Mouse (Mus musculus) heart, postnatal 10 days (tissue): ENCODE measurements around the gene Gpr137. TPM values are rescaled to one million over a fixed set of nuclear protein-coding genes. Genes with fewer than 3 reads are reported as not detected.
"Not testable (repeated sequence)": the region's sequence is repeated elsewhere in the genome, so short reads cannot be mapped to it uniquely, and the experiment has no call there.

Experiments used
- DNase-seq, 2 experiments: peaks; one replicate each; pipeline ENCODE4 v3.0.0; 2021
- intact Hi-C: fragments of 180-260 bp; cut with DNase I; formaldehyde crosslinking; loops from one replicate; pipeline ENCODE4 v1.15.1; 2025
- total RNA-seq, 2 experiments: library from RNA; stranded (reverse); gene quantifications; 2 replicates each; pipeline ENCODE4 v1.2.3; 2021

The Gpr137 gene
- 10 to 100 TPM; 28.8 to 32.4 TPM for total RNA-seq

DNA sequence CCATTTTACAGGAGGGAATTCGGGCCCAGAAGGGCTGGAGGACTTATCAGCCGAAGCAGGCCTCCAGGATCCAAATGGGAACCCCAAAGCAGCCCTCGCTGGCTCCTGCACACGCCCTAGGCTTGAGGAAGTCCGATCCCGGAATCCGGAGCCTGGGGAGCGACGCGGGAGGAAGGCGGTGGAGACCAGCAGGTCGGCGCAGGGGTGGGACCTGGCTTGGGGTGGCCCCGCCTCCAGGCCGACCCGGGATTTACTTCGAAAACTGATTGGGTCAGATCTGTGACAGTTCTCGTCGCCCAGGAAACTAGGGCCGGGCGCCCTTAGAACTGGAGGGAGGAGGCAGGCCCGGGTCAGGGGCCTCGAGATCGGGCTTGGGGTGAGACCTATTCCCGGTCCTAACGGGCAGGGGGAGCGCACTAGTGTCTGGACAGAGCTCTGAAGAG lies at the start of gene Gpr137:
Gpr137 (minus strand) TSS at position 232 of the 443 bp plus-strand sequence.
- intact Hi-C loops: loop anchor here (1.0 to 5.0 kb wide), 2 partner anchors 9 to 35 kb away; partner anchors contain the start of gene Plcb3
- peak; percentile 96 to 98 for DNase-seq

DNA sequence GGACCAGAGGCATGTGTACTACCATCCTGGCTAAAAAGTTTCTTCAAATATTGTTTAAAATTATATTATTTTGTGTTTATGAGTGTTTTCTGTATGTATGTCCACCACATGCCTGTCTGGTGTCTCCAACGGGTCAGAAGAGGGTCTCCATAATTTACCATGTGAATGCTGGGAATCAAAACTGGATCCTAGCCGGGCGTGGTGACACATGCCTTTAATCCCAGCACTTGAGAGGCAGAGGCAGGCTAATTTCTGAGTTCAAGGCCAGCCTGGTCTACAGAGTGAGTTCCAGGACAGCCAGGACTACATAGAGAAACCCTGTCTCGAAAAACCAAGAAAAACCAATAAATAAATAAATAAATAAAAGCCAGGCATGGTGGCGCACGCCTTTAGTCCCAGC lies 48.9 kb upstream of the Gpr137 start:
- intact Hi-C loops: not testable (repeated sequence)
- peak in 1 of 2 experiments; percentile 3 for DNase-seq

DNA sequence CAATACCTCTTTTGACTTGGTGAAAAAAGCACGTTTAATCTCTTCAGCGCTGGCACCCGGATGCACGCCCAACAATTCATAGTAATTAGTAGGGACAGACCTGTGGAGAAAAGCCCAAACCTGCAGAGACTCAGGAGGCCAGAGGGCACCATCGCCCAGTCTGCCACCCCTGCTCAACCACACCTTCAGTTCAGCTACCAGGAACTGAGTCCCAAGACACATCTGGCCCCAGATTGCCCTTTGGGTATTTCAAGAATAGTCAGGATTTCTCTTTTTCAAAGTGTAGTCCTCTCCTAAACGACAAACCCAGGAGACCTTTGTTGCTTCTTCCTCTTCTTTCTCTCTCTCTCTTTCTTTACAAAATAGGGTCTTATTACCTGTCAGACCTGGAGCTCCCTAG lies 48.4 kb upstream of the Gpr137 start:
- no peak for DNase-seq
- intact Hi-C loops: no loop called here

DNA sequence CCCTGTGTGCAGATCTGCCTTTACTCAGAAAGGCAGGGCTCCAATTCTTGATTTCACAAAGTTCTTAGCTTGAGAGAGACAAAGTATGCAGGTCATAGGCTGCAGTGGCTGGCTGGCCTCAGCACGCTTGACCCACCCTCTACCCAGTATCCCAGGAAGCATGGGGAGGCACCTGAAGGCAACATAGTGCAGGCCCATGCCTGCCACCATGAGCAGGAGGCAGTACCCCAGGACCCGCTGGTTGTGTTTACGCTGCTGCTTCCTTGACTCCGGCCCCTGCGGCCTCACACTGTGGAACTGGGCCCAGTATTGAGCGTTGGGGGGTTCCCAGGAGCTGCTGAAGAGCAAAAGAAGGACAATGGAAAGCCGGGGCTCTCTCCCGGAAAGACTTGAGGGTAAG lies 47.0 kb upstream of the Gpr137 start:
- DNase-seq: no peak

DNA sequence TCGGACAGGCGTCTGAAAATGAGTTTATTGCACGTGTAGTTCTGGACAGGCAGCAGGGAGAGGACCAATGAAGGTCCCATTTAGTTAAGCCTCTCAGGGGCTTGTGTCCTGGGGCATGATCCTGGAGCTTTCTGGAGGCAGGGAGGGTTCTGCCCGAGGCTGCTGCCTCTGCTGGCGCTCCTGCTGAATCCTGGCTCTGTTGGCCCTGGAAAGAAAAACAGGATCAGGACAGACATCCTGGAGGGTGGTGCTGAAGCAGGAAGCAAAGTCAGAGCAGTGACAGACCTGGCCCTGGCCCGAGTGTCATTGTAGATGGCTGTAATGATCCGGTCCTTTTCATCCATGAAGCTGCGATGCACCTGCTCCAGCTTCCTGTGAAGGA lies 45.6 kb upstream of the Gpr137 start:
- intact Hi-C loops: no loop called here
- DNase-seq: no peak

More for the DNA sequence above, 47.0 kb upstream of the Gpr137 start:
- intact Hi-C loops: no loop called here

DNA sequence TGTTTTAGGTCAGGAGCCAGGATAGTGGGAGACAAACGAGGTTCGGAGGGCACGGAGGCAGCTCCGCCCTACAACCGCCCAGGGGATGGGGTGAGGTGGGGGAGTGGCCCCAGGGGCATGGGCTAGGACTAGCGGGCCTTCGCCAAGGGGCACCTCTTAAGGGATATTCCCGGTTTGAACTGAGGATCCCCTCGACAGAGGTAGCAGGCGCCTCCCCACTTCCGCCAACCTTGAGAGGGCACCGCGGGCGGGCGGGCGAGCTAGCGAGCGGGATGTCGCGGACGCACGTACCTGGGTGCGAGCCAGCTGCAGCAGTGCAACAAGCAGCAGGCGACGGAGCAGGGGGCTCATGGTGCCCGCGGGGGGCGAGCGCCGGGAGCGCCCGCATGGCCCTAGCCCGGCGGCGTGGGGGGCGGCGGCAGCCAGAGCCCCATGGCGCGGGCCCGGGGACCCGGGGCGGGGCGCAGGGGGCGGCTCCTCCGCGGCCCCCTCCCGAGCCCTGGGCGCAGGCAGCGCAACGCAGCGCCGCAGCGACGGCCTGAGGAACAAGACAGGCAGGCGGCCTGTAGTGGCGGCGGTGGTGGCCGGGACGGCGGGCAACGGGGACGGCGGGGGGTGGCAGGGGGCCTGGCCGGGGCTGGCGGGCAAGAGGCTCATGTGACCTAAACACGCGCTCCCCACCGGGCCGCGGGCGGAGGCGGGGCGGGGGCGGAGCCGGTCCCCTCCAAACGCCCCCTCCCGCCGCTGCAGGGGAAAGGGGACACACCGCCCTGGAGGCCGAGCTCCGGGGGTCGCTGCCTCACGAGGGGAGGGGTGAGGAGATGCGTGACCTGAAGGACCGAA lies 45.0 kb upstream of the Gpr137 start, which contains the start of gene Vegfb:
Vegfb (minus strand) TSS at position 591 of the 843 bp plus-strand sequence.
- peak; percentile 78 to 80 for DNase-seq
- intact Hi-C loops: no loop called here

DNA sequence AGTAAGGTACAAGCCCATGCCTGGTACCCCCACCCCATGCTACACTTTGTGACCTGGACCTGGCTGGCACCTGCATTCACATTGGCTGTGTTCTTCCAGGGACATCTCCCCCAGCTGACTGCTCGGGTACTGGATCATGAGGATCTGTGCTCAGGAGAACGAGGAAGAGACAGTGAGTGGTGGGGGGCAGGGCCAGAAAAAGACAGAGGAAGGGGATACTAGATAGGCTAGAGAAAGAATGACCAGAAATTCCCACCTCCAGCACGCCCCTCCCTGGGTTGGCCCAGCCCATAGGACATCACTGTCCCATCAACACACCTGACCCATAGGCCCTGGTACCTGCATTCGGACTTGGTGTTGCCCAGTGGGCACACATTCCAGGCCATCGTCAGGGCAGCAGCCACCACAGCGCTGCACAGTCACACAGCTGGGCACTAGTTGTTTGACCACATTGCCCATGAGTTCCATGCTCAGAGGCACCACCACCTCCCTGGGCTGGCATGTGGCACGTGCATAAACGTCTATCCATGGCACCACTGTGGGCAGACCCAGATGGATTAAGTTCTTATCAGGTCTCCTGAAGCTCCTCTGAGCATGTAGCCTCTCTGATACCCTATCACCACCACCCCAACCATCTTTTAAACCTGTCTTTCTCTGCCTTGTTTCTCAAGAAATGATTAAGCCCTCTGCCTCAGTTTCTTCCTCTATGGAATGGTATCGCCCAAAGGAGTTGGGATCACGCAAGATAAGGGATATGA lies 43.9 kb upstream of the Gpr137 start:
- no peak for DNase-seq
- intact Hi-C loops: no loop called here

DNA sequence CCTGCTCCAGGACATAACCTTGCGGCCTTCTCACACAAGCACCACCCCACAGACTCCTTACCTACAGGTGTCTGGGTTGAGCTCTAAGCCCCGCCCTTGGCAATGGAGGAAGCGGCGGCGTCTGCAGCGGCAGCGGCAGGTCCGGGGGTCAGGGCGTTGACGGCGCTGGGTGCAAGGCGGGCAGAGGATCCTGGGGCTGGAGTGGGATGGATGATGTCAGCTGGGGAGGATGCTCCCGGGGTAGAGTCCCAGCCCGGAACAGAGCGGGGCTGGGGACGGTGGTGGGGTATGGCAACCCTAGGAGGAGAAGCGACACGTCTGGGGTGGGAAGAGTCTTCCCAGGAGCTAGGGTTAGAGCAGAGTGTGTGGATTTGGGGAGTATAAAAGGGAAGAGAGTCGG lies 43.0 kb upstream of the Gpr137 start:
- DNase-seq: no peak

DNA sequence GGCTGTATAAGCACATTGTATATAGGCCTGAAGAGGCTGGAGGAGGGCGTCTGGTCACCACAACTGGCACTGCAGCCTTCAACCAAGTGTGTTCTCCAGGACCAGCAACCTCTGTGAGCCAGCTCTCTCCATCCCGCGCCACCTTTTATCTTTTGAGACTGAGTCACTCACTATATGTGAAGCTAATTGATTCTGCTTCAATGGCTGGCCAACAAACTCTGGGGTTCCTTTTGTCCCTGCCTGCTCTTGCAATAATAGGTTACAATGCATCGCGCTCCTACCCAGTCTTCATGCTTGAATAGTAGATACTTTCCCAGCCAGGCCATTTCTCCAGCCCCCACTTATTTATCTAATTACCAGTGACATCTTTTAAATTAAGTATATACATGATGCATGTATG lies 41.3 kb upstream of the Gpr137 start:
- no peak for DNase-seq
- intact Hi-C loops: no loop called here

More for the DNA sequence above, 43.0 kb upstream of the Gpr137 start:
- intact Hi-C loops: no loop called here

DNA sequence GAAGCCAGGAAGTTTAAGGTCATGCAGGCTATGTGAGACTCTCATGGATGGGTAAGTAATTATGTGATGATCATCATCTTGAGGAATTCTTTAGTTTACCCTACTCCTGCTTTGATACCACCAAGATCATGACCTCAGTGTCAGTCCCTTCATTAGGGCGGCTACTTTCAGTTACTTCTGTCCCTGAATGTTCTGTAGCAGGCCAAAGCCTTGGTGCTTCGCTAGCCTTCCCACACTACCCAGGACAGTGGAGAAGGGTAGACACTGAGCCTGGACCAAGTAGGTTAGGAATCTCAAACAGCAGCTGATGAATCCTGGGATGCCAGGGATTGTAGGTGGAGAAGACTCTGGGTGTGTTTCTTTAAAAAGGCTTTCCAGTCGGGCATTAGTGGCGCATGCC lies 39.2 kb upstream of the Gpr137 start:
- intact Hi-C loops: no loop called here
- DNase-seq: no peak

DNA sequence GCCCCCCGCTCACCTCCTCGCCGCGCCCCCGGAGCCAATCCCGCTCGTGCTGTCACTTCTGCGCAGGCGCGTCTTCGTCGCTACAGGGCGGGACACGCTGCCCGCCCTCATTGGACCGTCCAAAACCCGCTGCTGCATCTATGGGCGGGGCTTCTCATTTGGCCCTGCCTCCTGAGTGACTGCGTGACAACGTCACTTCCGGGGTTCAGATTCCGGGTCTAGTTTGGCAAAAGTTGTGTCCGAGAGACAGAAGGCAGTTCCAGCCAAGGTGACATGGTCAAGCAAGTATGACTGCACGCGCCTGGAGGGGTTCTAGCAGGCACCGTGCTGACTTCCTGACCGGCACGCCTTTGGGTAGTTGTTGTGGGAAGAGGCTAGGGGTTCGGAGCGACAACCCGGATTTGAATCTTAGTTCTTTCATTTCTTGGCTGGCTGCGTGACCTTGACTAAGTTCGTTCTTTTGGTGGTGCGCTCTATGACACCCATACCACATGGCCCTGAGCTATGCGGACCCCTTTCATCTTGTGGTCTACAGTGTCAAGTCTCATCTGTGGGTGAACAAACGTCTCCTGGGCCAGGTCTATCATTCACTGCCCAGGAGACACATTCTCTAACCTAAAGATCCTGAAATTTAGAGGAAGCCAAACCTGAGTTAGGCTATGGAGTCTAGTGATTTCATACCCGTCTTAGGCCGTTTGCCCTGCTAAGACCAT lies 38.3 kb upstream of the Gpr137 start, which contains the start of gene Fkbp2:
Fkbp2 (minus strand) TSS at position 121 of the 713 bp plus-strand sequence.
- intact Hi-C loops: no loop called here
- DNase-seq: peak; percentile 99 to 100

DNA sequence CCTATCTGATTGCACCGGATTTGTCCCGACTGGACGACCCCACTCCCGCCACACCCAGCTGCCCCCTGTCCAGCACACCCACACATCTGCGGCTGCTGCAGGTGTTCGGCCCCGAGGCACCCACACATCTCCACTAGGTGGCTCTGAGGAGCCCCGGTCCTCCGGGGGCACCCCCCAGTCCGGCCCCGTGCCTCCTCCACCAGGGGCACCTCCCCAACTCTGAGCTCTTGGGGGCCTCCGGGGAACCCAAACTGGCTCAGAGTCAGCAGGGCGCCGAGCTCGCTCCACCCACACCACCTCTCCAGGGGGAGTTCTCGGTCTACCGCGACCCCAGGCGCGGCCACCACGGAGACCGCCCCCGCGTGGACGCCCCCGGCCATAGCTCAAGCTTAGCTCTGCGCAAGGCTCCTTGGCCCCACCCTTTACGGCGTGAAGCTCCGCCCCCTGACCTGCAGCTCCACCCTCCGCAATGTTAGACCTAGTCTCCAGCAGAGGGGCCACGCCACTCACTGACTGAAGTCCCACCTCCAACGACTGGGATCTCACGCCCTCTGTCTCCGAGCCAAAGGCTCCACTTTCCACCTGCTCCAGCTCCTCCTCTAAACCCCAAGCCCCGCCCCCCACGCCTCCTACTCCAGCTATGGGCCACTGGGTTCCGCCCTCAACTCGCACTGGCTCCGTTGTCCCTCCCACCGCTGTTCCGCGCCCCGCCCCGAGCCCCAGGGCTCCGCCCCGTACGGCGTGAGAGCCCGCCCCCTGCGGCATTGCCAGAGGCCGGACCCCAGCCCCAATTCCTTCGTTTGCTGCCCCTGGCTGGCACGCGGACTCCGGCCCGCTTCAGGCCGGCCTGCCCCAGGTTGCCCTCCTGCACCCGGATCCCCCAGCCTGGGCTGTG lies 37.5 kb upstream of the Gpr137 start:
- peak; percentile 100 for DNase-seq
- intact Hi-C loops: loop anchor here (2.0 to 5.0 kb wide), 3 partner anchors 37 to 55 kb away; partner anchors contain the start of genes Bad, Catsperz and Gpr137

DNA sequence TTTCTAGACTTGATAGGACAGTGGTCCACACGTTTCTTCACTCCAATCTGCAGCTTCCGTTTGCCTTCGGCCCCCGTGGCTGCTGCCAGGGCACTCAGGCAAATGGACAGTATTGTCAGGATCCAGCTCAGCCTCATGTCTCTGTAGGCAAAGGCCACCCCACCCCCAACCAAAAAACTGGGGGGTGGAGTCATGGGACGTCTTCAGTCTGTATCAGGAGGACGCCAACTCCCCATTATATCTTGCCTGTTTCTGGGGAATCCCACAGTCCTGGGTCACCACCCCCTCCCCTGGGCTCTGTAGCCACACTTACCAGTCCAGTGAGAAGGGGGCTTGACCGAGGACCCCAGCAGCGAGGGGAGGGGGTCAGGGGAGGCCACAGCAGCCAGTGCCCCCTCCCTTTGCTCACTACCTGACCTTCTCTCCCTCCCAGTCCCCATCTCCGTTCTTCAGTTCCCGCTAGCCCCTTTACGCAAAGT lies 36.8 kb upstream of the Gpr137 start:
- intact Hi-C loops: loop anchor here (2.0 to 5.0 kb wide), 3 partner anchors 37 to 54 kb away; partner anchors contain the start of genes Bad, Catsperz and Gpr137
- DNase-seq: peak; percentile 38 to 46

DNA sequence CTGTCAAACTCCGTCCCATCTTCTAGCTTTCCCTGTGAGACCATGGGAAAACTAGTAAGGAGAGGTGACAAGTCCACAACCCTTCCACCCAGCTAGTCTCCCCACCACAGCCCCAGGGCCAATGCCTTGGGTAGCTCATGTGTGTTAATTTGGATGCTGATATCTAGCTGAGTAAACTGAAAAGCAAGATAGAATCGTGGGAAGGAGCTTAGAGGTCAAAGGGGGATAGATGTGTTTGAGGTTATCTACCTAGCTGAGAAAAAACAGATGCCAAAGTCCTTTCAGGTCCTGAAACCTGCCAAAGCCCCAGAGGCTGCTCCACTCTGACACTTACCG lies 36.3 kb upstream of the Gpr137 start:
- intact Hi-C loops: loop anchor here (2.0 to 5.0 kb wide), 3 partner anchors 36 to 54 kb away; partner anchors contain the start of genes Bad, Catsperz and Gpr137

DNA sequence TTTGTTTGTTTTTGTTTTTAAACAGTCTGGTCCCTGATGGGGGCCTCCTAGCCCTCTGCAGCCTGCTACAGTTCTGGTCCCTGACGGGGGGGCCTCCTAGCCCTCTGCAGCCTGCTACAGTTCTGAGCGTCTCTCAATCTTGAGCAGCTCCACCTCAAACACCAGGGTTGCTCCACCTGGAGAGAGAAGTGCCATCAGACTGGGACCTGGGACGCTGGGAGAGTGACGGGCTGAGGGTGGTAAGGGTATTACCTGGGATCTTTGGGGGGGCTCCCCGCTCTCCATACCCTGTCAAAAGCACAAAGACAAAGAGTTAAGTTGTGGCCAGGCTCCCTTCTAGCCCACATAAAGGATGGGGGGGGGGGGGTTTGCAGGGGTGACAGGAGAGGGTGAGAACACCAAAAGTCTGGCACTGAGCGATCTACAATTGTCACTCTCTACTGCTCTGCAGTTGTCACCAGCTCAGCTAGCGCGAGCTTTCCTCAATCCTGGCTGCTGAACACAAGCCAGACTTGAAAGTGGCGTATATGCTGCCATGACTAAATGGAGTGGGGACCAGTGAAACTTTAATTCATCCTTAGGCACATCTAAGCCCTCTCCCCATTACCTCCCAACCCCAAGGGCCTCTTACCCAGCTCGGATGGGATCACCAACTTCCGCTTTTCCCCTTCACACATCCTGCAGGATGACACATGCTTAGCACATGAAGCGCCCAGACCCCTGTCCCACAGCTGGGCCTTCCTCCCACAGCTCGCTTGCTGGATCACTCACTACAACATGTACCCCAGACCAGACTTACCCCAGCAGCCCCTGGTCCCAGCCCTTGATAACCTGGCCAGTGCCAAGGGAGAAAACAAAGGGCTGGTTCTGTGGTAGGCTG lies 35.7 kb upstream of the Gpr137 start:
- no peak for DNase-seq
- intact Hi-C loops: loop anchor here (2.0 to 5.0 kb wide), 3 partner anchors 36 to 53 kb away; partner anchors contain the start of genes Bad, Catsperz and Gpr137

More for the DNA sequence above, 36.3 kb upstream of the Gpr137 start:
- no peak for DNase-seq

DNA sequence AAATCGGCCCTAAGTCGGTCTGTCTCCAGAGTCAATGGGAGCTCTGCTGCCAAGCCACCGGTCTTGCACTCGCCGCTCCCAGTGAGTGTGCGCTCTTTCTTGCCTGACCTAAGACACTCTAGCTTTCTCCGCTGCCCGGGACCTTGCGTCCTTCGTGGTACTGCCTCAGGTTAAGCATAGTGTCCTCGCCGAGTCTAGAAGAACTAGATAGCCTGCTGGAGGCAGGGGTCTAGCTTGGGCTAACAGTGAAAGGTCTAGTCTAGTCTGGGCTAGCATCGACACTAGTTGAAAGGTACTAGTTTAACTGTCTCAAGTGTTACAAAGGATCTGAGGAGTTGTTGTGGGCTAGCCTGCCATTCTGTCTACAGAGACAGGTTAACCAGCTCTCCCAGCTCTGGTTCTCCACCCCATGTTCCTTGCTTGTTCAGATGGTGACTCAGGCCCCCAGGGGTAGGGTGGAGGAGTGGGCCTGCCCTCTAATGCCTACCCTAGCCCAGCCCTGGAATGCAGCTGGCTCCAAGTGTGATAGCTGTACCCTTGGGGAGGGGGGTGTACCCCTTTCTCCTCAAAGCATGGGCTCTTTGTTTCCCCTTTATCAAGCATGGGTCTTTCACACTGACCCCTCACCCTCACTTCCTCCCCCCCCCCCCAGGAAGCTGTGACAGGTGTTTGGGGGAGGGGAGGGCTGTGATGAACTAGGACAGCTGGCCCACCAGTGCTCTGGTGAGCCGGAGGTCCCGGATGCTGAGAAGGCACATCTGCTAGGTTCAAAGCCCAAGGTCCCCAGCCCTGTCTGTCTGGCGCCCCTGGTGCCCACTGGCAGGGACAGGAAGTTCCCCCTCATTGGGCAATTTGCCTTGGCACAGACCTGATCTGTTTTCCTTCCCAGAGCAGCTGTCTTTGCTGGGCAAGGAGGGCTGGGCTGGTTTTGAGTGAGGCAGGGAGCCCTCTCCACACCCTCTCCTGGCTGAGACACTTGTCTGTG lies 33.5 kb upstream of the Gpr137 start, which contains the start of gene Plcb3:
Plcb3 (minus strand) TSS at position 934 of the 985 bp plus-strand sequence.
- DNase-seq: peak; percentile 77 to 84
- intact Hi-C loops: loop anchor here (5.0 kb wide), 1 partner anchor 34 kb away; the partner anchor contains the start of genes Bad and Gpr137
